Mouse (Mus musculus) adrenal gland, postnatal 25 days (tissue): ENCODE results near the gene Gm7358. TPM values are rescaled to one million over a fixed set of nuclear protein-coding genes. Genes with fewer than 3 reads are reported as not detected.
"Not testable (repeated sequence)": the region's sequence is repeated elsewhere in the genome, so short reads cannot be mapped to it uniquely, and the experiment has no call there.

Experiments
- DNase-seq: peaks from one replicate; pipeline ENCODE4 v3.0.0; 2021; ENCODE audit warnings: mixed read lengths
- long read RNA-seq: library from polyadenylated mRNA; stranded (forward); transcript quantifications from one replicate; pipeline ENCODE4 v2.0.0, GENCODE M21; 2021
- total RNA-seq: library from RNA; stranded (reverse); gene quantifications from 2 replicates; pipeline ENCODE4 v1.2.3, GENCODE M21; 2021

The Gm7358 gene
- not detected in 2 replicates for total RNA-seq
- long read RNA-seq: 0 reads

DNA sequence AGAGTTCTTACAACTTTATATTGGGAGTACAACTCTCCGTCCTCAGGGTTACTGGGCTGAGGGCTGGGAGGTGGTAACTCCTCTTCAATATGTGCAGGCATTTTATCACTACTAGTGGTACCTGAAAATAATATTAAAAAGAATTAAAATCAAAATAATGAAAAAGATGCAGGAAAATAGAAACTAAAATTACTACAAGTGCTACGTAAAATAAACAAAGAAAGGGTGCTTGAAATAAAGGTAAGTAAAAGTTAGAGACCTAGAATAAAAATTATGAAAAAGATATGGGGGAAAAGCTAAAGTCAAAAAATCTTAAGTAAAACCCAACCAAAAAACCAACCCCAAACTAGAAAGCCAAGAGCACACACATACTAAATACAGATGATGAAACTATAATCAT lies at the start of gene Gm7358:
Gm7358 (minus strand) TSS at position 101 of the 400 bp plus-strand sequence.
- DNase-seq: not testable (repeated sequence)

DNA sequence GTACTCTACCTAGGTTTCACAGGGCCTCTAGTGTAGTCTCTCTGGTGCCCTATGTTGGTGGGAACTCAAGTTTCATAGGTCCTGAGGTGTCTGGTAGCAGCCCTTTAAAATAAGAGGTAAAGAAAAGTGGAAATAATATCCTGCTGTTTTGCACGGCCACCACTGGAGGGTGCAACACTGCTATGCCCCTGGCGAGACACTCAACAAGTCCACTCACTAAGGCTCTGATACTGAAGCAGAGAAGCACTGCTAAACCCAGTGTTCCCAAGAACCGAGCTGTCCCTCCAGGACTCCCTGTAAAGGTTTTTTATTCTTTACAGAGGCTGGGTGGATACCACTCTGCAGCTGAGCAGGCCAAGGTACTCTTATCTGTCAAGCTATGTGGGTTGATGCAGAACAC lies 43.7 kb upstream of the Gm7358 start:
- DNase-seq: not testable (repeated sequence)

GRCm38 (mm10) chr17:14101446-14101980 lies 42.2 kb upstream of the Gm7358 start:
- not testable (repeated sequence) for DNase-seq

GRCm38 (mm10) chr17:14099886-14100285 lies 40.6 kb upstream of the Gm7358 start:
- DNase-seq: not testable (repeated sequence)

- not testable (repeated sequence) for DNase-seq
Observed at GRCm38 (mm10) chr17:14094165-14094564, 34.8 kb upstream of the Gm7358 start.

DNA sequence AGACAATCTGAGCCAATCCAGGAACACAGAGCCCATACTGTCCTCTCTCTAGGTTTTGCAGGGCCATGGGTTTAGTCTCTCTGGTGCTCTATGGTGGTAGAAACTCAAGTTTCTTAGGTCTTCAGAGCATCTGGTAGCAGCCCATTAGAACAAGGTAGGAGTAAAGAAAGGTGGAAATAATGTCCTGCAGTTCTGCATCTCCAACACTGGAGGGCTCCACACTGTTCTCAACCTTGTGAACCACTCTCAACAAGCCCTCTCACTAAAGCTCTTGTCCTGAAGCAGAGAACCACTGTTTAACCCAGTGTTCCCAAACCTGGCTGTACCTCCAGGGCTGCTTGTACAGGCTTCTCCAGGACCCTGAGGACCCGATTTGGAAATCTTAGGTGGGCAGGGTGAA lies 27.3 kb upstream of the Gm7358 start:
- not testable (repeated sequence) for DNase-seq

DNA sequence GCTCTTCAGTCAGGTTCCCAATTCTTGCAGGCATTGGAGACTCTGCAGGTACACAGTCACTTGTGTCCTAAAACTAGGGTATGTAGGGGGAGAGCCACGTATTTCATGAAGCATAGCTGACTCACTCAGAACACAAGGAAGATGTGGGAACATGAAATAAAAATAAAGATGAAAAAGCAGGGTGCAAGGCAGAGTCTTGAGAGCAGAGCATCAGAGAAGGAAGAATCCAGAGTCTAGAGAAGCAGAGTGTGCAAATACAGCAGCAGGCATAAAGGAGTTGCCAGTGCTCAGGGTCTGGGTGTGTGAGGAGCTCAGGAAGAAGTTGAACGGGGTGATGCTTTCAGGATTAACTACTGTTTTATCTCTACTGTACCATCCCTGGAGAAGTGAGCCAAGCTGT lies 17.5 kb downstream of the Gm7358 start:
- not testable (repeated sequence) for DNase-seq

GRCm38 (mm10) chr17:14037012-14037411 lies 22.3 kb downstream of the Gm7358 start:
- not testable (repeated sequence) for DNase-seq

DNA sequence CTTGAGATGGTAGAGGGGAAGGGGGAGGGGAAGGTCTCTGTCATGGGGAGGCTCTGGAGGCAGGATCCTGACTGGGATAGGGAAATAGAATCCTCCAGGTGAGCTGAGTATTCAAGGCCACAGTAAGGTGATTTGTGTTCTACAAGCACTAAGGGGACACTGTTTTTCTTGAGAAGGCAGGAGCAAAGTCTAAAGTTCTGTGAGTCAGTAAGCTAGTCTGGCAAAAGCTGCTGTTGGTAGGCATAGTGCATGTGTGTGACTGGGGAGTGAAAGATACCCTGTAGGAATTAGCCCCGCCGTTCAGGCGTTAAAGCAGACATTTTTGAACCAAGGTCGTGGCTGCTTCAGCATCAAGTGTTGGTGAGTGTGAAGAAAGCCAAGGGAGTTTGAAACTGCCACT lies 23.2 kb downstream of the Gm7358 start:
- not testable (repeated sequence) for DNase-seq

Other genes with a start within 250 kb of the Gm7358 start
- gene Gm7168, start 111.2 kb downstream of the Gm7358 start, total RNA-seq: not detected in 2 replicates
- not detected in 2 replicates for gene Gm7356, start 55.8 kb downstream of the Gm7358 start, total RNA-seq
- 0.57 and 0.85 TPM in 2 replicates for gene Dact2, start 144.8 kb upstream of the Gm7358 start, total RNA-seq
- 14.5 and 14.8 TPM in 2 replicates for gene Smoc2, start 220.0 kb upstream of the Gm7358 start, total RNA-seq